Mouse (Mus musculus): ENCODE results near the gene Ift122.
"Not testable (repeated sequence)": the region's sequence is repeated elsewhere in the genome, so short reads cannot be mapped to it uniquely, and the experiment has no call there.

Gene Ift122

DNA sequence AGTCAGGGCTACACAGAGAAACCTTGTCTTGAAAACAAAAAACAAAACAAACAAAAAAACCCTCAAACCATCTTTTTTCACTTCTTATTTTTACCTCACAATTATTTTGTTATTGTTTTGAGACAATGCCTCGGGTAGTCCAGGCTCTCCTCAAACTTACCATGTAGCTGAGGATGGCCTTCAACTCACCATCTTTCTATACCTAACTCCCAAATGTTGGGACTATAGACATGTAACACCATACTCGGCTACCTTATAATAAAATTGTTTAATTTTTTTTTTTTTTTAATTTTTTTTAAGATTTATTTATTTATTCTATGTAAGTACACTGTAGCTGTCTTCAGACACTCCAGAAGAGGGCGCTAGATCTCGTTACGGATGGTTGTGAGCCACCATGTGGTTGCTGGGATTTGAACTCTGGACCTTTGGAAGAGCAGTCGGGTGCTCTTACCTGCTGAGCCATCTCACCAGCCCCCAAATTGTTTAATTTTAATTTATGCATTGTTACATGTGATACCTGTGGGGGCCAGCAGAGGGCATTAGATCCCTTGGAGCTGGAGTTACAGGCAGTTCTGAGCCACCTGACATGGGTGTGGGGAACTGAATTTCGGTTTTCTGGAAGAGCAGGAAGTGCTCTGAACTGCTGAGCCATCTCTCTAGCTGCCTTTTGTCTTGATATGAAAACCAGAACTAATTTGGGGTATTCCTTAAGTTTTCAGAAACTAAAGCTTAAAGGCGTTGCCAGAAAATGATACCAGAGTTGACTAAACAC lies 6.4 kb upstream of the Ift122 start:
- peak; percentile 71 to 84 for DNase-seq

DNA sequence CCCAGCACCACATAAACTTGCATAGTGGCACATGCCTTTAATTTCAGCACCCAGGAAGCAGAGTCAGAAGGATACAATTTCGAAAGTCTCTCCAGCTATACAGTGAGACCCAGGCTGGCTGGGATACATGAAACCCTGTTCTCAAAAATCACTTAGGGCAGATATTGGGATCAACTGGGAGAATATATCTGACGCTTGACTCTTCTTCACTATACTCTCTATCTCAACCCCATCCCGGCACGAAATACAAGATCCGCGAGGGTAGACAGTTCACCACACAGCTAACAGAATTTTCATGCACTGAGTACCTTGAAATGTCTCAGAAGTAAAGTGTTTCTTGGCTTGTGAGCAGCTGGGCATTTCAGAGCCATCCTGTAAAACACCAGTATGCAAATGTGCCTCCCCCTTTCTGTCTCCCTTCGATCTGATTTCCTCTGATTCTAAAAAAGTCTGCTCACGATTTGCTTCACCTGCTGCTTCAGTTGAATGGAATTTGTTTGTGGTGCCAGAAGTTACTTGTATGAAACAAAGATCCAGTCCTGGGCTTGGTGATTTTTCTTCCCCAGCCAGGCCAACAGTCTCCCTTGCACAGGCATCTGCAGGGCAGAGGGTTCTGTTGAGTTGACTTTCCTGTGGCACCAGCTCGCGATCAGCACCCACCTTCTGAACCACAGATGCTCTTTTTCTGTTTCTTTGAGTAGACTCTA lies 4.5 kb upstream of the Ift122 start:
- no peak for DNase-seq

DNA sequence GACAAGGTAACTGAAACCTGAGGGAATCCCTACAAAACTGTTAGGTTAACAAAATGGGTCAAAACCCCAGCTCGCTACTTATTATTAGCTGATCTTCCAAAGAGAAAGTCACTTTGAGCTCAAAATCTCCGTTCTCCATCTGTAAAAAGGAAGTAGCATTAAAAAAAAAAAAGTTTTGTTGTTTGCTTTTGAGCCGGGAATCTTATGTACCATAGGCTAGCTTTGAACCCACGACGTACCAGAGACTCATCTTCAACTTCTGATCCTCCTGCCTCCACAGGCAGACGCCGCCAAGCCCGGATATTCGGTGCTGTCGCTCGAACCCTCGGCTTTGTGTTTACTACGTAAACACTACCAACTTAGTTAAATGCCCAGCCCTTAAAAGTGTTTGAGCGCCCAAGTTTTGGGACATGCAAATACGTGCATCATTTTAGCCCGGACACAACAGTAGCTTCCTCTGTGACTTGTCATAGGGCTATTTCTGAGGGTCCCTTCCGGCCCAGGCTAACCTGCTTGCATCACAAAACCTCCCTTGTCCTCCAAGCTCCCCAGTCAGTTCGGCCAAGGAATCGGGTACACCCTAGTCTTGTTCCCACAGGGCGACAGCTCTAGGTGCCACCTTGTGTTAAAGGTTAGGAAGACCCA lies 702 bp upstream of the Ift122 start:
- DNase-seq, result peak; percentile 22 to 33

DNA sequence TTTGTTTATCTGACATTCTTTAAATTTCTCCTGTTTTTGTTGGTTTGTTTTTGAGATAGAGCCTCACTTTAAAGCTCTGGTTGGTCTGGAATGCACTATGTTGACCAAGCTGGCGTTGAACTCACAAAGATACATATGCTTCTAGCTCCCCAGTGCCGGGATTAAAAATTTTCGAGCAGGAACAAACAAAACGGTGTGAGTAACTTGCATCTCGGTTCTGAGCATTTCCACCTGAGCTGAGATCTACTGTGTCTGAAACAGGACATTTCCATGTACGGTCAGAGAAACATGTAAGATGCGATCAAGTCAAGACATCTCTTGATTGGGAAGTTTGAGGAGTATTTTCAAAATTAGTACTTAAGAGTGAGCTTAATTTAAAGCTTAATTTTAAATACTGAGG lies 715 bp downstream of the Ift122 start:
- DNase-seq, result peak in 1 of 2 experiments; percentile 15

DNA sequence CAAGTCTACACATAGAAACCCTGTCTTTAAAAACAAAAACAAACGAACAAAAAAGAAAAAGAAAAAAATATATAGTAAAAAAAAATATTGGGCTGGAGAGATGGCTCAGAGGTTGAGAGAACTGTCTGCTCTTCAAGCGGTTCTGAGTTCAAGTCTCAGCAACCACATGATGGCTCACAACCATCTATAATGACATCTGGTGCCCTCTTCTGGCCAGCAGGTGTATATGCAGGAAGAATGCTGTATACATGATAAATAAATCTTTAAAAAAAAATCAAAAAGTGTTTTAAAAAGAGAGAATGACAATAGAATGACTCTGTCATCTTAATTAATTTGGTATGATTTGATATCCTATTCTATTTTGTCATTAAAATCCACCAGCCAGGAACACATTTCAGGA lies 1.2 kb downstream of the Ift122 start:
- peak; percentile 26 to 37 for DNase-seq

DNA sequence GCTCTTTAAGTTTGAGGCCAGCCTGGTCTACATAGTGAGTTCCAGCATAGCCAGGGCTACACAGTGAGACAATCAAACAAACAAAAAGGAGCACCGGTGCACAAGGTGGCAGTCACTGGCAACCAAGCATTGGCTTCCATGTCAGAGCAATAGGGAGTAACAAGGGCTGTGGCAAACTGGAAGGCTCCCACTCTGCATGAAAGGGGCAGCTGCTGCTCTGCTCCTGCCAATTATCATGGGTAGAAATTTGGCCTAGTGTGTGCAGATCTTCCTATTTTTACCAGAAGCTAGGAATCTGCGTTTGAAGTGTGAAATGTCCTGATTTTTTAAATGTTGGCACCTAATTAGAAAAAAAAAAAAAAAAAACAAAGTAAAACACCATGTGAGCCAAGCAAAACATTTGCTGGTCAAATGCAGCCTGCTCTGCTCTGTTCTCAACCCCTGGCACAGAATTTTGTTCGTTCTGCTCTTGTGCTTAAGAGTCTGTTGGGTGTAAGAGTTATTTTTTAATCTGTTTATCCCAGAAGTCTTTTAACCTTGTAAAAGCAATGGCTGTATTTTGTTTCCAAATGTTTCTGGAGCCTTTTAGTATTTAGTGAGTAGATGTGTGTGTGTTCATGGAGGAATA lies 2.6 kb downstream of the Ift122 start:
- peak; percentile 24 to 27 for DNase-seq

DNA sequence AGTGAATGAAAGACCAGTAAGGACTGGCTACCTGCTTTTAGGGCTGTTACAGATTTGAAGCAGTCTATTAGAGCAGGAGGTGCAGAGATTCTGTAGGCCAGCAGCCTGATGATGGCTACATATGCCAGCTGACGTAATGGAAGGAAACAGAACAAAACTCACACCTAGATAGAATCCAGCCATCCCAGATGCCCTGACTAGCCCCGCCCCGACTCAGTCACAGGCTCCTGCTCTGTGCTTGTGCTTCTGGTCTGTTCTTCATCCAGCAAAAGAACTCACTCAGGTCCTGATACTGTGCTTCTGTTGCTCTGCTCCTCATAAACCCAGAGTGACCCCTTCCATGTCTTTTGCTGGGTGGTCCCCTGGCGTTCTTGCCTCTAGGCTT lies 3.1 kb downstream of the Ift122 start:
- peak in 1 of 2 experiments; percentile 7 for DNase-seq

DNA sequence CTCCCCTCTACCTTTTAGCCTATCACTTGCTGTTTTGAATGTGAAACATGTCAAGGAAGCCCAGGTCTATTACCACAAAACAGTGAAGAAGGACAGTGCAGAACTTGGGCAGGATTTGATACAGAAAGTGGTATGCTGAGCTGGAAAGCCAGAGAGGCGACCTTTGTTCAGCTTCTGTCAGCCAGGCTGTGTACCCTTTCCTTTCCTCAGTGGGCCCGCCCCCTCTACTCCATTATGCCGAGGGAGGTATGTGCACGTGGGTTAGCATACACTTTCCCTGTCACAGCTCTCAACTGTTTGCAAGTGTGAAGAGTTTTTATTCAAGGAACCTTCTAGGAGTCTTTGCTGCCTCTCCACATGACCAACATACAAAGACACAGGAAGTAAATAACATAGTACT lies 6.0 kb downstream of the Ift122 start:
- no peak for DNase-seq

DNA sequence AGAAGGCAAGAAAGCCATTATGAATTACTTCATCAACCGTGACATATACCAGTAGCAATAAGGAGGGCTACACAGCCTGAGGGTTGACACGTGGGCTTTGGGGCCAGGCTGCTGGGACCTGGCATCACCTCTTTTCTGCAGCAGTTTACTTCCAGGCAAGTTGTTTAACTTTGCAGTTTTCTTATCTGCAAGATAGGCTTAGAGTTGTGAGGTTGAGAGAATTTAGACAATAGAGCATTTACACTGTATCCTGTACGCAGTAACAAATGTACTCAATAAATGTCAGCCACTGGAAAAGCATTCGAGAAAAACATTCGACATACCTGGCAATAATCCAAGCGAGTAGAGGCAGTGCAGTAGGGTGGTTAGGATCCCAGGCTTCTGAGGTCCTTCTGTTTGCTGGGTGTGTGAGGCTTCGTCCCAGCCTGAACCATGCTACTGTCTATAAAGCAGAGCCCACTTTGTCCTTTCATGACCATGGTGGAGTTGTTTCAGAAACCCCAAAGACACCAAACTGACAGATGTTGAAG lies 6.8 kb downstream of the Ift122 start:
- DNase-seq, result no peak

DNA sequence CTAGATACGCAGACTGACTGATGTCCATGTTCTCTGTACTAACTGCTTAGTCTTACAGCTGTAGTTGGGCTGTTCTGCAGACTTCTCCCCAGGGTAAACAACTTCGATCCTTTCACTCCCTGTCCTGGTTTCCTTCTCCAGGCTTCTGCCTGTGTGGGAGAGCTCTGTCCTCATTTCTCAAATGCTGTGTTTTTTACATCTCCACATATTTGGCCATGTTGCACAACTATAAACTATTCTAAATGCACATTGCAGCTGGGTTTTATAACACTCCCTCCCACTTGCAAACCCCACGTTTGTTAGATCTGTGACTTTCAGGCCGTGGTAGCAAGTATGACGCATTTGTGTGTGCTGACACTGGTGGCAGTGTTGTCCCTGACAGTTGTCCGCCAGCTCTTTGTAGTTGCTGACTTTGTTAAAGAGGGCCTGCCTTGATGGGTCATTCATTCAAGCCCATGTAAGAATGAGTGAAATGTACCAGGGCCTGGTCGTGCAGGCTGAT lies 10.1 kb downstream of the Ift122 start:
- DNase-seq, result no peak

DNA sequence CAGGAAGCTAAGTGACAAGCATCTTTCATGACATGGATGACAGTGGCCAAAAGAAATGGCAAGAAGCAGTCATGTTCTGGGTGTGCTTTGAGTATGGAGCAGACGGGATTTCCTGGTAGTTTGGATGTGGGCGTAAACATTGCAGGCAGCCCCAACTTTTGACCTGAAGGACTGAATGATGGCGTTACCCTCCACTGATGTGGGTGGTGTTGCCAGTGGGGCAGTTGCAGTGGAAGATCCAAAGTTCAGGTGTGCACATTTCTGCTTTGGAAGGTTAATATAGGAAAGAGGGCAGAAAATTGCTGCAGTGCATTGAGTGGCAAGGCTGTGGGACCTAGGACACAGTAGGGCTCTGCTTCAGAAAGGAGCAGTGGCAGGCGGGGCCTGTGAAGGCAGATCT lies 12.0 kb downstream of the Ift122 start:
- DNase-seq, result no peak

DNA sequence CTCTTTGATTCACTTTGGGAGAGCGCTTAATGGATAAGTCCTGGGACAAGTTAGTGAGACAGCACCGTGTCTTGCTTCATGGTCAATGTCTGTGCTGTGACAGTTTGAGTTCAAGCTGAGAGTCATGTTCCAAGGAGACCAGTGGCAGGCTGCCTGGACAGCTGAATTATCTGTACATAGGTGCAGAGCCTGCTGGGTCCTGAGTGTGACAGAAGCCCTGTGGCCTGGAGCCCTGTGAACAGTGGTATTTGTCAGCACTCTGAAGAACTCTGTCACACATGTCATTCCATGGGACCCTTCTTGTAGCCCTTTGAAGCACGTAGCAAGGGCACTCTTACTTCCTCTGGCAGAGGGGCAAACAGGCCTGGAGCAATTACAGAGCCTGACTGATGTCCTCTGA lies 13.9 kb downstream of the Ift122 start:
- DNase-seq, result not testable (repeated sequence)

DNA sequence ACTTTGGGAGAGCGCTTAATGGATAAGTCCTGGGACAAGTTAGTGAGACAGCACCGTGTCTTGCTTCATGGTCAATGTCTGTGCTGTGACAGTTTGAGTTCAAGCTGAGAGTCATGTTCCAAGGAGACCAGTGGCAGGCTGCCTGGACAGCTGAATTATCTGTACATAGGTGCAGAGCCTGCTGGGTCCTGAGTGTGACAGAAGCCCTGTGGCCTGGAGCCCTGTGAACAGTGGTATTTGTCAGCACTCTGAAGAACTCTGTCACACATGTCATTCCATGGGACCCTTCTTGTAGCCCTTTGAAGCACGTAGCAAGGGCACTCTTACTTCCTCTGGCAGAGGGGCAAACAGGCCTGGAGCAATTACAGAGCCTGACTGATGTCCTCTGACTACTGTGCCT lies 18.0 kb downstream of the Ift122 start:
- not testable (repeated sequence) for DNase-seq

DNA sequence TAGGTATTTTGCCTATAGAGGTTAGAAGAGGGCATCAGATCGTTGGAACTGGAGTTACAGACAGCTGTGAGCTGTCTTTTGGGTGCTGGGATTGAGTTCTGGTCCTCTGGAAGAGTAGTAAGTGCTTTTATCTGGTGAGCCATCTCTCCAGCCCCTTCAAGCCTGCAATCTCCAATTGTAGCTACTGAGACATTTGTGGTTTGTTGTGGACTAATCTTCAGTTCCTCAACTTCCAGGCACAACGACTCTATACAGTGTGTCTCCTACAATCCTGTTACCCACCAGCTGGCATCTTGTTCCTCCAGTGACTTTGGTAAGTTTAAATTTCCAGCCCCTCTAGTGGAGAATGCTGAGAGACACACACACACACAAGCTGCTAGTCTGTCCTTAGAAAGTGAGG lies 24.0 kb downstream of the Ift122 start:
- DNase-seq, result no peak

DNA sequence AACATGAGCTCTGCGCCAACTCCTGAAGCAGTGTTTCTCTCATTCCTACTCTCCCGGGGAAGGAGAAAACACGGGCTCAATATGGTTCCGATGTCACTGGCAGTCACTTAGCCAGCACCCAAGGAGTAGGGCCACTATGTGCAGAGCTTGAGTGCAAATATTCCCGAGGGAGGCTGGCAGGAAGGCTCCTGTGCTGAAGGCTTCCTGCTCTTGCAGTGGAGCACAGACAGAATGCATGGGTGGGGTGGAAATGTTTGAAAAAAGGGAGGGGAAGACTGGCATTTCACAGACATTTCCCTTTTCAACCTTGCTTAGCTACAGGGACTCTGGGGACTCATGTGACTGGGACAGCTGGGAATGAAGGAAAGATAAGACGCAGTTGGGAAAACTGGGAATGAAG lies 25.4 kb downstream of the Ift122 start:
- no peak for DNase-seq

DNA sequence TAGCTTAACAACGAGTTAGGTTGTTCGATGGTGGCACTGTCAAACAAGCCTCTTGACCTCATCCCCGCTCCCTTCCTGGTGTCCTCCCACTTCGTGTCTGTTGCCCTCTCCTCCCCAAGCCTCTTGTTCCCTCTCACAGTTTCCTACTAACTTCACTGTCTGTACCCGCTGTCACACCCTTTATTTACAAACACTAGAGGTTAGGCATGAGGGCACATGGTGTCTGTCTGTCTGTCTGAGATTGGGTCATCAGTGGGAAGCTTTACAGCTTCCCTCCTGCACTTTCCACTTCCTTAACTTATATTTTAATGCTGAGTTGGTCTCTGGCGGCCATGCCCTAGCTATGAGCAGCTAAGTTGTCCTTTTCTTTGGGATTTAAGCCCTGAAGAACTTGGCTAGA lies 26.5 kb downstream of the Ift122 start:
- no peak for DNase-seq

DNA sequence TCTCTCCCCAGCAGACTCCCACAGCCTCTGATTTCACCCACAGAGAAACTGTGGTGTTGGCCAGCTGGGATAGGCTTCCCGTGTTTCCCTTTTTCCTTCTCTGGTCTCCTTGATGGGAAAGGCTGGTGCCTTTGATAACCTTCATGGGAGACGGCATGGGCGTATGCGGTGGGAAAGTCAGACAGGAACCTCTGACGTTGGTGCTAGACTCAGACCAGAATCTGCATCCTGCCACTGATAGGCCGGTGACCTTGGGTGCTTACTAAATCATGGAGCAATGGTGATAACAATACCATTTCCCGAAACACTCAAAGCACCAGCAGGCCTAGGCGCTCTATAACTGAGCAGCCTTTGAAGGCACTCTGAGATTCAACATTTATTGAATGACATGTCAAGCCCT lies 27.5 kb downstream of the Ift122 start:
- no peak for DNase-seq

DNA sequence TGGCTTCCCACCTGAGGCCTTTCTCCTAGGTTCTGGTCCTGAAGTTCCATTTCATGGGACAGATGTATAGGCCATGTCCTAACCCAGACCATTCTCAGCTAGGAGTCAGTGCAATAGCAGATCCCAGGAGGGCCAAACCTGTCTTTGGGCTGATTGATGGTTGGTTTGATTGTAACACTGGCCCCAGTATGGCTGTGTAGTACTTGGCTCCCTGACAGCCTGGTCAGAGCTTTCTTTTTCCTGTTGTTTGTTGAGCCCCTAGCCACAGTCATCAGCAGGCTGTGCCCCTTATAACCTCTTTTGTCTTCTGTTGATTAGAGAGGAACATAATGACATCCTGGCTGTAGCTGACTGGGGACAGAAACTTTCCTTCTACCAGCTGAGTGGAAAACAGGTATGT lies 30.7 kb downstream of the Ift122 start:
- no peak for DNase-seq

DNA sequence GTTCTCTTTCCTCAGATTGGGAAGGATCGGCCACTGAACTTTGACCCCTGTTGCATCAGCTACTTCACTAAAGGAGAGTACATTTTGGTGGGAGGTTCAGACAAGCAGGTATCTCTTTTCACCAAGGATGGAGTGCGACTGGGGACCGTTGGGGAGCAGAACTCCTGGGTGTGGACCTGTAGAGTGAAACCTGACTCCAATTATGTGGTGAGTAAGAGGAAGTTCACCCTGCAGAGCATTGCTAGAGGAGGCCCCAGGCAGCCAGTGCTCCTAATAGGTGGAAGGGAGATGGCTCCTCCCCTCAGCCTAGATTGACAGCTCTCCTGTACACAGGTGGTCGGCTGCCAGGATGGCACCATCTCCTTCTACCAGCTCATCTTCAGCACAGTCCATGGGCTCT lies 33.6 kb downstream of the Ift122 start:
- no peak for DNase-seq

DNA sequence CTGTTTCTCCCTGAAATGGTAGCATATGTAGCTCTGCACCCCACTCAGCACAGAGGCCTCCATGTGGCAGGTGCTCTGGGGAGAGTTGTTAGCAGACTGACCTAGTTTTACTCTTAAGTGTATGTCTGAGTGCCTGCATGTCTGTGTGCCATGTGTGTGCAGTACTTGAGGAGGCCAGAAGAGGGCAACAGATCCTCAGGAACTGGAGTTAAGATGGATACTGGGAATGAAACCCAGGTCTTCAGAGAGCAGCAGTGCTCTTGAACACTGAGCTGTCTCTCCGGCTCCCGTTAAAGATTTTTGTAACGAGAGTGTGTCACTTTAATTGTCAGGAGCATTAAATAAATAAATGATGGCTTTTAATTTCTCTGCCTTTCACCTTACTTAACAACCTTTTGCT lies 35.0 kb downstream of the Ift122 start:
- peak; percentile 39 to 67 for DNase-seq

DNA sequence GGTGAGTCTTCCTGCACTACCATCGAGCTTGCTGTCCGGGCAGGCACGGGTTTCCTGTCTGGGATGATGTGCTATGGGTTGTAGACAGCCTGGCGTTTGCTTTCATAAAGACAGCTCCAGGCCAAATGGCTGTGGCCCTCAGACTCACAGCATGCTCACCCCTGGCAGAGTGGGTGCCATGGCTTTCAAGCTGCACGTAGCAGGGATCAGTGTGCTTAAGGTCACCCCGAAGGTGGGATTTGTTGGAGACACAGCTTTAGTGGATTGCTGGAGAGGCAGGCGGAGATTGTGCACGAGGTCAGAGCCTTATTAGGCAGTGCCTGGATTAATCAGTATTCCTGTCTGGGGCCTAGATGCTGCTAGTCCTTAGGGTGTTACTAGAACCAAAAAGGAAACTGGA lies 37.3 kb downstream of the Ift122 start:
- no peak for DNase-seq

DNA sequence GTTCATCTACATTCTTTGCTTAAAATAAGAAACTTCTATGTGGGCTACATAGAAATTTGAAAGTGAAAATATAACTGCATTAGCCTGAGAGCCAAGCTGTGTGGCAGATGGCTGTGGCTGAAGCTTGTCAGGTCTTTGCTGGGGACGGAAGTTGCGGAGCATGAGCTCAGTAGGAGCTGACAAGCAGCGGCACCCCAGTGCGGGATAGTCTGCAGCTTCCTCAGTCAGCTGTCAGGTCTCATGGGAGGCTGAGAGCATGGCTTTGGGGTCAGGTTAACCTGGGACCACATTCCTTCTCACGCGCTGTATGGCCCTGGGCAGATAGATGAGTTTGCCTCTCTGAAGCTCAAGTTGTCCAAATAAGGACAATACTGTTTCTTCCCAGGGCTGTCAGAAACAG lies 37.8 kb downstream of the Ift122 start:
- peak in 1 of 2 experiments; percentile 38 for DNase-seq

DNA sequence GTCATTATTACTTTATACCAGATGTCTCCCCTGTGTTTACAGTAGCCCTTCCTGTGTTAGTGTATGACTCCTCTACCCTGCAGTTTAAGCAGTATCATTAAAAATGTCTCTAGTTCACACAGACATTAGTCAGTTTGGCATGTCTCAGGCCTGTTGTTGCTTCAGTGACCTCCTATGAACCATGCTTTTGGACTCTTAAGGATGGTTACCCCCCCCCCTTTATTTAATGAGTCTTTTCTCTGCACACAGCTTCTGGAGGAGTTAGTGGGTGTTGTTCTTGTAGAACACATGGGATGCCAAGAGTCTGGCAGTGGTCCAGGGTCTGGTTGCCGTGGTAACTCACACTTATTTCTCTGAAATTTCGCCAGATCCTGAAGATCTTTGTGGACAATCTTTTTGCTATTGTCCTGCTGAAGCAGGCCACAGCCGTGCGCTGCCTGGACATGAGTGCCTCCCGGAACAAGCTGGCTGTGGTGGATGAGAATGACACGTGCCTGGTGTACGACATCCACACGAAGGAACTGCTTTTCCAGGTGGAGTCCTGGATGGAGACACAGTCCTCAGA lies 38.3 kb downstream of the Ift122 start:
- peak; percentile 63 to 82 for DNase-seq

Data from cerebellum, postnatal 14 days (tissue).